Mouse (Mus musculus): ENCODE data around the gene Cd47. TPM values are rescaled to one million over a fixed set of nuclear protein-coding genes. Genes with fewer than 3 reads are reported as not detected.
A peak's percentile ranks its signal among the peaks of the same experiment; 100 is the strongest.

Cd47 gene
- total RNA-seq, 4 experiments from 2014 or later: 82.2 to 91.4 (median 87.5) TPM

DNA sequence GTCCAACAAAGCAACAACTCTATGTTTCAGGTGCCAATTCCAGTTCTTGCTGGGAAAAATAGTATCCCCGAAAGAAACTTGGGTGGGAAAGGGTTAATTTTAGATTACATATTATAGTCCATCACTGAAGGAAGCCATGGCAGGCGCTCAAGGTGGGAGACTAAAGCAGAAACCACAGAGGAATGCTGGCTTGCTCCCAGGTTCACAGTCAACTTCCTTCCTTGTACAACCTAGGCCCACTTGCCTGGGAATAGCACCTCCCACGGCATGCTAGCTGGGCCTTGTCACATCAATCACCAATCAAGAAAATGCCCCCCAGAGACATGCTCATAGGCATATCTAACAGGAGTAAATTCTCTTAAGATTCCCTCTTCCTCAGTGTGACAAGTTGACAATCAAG lies 32.0 kb downstream of the Cd47 start:
- DNase-seq (ENCODE audit: low spot score): no peak

DNA sequence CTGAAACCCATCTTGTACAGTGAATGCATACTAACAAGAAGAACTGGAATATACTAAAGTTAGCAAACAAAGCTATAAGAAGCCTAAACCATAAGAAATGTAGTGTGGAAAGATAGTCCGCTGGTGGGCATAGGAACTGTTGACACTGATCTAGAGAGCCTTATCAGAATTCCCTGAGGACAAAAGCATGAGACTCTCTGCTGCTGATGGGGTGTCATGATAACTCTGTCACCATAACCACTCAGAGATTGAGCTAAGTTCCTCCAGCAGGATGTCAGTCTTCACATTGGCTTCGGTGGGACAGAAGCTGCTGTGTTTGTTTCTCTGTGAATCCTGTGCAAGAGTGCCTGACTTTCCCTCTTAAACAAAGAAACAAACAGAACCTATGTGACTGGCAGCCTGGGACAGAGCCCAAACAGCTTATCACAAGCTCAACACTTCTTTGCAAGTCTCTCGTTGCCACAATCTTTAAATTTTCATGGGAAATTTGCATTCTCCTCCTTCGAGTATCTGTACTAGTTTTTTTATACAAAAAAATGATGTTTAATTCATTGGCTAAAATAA lies 33.9 kb downstream of the Cd47 start:
- DNase-seq (ENCODE audit: low spot score): no peak

DNA sequence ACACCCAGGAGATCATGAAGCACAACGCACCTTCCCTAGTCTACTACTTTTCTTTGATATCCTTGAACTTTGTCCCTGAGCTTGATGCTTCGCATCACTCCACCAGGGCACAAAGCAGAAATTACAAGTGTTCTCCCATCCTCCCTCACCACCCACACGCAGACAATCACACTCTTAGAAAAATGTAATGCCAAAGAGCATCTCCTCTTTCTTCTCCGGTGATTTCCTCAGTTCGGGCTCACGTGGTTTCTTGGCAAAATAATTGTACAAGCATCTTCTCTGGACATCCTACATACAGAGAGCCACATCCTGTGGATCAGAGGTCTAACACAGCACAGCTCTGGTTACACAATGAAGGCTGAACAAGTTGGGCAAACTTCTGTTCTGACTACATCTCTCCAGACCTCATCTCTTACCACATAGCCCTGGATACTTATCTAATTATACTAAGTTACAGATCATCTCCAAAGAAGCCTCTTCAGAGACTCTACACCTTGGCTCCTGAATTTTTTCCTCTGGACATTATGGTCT lies 36.4 kb downstream of the Cd47 start:
- DNase-seq (ENCODE audit: low spot score): no peak

DNA sequence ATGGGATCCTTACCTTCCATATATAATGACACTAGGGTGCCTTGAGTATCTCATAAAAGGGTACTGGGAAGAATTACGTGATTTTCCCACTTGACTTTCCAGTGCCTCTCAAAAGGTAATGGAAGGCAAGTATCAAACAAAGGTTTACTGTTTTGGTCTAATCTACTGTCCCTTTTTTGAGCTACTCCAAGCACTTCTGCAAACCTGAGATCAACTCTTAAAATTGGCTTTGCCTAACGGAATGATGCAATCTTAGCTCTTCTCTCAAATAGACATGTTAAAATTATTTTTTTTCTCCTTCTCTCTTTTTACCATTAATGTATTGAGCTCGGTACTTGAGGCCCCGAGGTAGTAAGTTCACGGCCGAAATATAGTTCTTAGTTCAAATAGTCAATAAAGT lies 38.6 kb downstream of the Cd47 start:
- DNase-seq (ENCODE audit: low spot score): no peak

DNA sequence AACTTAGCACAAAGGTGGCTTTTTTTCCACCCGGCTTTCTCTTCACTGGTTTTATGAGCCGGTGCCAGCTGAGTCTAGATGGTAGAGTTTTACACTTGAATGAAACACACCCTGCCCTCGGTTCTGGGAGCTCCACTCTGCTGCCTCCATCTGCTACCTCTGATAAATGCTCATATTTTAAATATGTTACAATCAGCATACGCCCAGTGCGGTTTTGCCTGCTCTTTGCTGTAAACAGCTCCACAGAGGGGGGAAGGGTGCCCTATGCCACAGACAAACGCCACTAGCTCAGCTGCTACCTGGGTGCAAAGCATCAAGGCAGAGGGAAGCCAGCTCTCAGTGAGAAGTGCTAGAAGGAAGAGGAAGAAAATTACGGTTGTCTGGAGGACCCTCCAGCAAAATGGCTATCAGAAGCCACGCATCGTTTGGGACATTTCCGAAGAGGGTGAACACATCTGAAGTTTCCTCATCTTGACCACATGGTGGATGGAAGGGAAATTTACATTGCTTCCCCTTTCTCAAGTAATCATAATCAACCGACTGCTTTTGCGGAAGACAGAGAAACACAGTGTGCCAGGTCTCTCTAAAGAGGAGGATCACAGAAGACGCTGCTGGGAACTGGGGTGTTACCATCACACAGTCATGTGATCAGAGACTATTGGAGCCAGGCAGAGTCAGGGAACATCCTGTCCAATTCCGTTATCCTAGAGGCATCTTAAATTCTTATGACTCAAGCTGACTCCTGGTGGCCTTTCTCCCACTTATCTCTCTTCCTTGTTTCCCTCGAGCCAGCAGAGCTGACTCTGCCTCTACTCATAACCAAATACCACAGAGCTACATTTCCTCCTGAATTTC lies 39.6 kb downstream of the Cd47 start:
- peak; percentile 62 for DNase-seq (ENCODE audit: low spot score)

DNA sequence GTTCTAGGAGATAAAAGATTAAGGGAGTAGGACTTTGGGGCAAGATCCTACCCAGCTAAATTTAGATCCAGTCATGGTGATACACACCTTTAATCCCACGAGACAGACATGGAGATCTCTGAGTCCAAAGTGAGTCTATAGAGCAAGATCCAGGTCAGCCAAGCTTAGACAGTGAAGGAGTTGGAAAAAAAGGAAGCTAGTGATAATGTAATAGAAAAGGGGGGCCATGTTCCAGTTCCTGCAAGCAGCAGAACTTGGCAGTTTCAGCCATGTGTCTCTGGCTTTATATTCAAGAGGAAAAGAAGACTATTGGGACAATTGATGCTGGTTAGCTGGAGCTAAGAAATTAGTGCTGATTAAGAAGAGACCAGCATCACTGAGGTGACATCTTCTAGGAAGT lies 43.4 kb downstream of the Cd47 start:
- no peak for DNase-seq (ENCODE audit: low spot score)

DNA sequence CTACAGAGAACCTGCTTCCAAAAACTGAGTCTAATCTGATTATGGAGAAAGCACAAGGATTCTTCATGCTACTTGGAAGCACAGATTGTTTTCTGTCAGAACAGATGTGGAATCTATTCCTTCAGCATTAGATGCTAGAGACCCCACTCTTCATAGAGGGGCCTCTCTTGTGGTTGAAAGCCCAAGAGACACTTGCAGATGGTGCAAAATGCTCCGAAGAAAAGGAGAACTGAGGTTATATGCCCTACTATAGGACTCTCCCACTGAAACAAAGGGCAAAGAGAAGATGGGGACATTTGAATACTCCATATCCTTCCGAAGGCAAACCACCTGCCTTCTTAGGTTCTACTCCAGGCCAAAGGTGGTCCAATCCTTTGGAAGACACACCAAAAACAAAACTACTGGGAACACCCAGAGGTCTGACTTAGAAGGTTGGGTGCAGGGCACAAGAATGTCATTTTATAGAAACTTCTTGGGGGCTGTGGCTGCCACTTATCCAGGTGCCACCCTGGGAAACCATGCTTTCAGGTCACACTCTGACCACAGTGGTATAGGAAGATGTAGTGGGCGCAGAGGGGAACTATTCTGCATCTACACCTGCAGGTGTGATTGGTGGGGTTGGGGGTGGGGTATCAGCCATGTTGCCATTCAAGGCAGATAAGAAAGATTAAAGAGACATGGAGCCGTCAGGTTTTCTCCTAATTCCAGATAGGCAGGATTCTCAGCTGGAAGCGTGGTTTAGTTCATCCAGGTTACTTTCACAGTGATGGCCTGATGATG lies 47.1 kb downstream of the Cd47 start:
- no peak for DNase-seq (ENCODE audit: low spot score)

DNA sequence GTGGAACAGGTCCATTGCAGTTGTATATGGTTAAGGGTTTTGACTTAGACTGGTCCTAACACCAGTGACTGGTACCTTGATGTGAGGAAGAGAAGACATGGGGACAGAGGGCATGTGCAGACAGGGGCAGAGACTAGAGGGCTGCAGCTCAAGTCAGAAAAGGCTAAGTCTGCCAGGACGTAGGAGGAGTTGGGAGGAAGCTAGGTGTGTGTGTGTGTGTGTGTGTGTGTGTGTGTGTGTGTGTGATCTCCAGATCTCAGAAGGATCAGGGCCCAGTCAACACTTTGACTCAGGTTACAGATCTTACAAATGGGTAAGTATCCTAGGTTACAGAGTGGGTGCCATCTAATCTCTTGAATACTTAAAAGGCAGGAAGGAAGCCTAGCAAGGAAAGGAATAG lies 48.3 kb downstream of the Cd47 start:
- DNase-seq (ENCODE audit: low spot score): no peak

DNA sequence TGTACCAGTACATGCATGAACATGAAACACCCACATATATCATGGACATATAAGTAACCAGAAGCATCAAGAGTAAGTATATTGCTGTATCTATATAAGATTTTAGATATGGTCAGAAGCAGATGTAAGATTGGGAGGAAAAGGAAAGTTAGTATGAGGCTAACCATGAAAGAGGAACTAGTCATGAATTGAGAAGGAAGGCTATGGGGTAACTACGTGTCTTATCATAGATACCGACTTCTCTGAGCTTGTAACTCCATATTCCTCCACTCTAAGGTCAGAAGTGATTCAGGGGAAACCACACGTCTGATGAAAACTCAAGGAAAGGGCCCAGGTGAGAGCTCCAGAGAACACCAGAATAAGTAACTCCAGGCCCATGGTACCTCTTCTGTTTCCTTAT lies 52.6 kb downstream of the Cd47 start:
- DNase-seq (ENCODE audit: low spot score): no peak

DNA sequence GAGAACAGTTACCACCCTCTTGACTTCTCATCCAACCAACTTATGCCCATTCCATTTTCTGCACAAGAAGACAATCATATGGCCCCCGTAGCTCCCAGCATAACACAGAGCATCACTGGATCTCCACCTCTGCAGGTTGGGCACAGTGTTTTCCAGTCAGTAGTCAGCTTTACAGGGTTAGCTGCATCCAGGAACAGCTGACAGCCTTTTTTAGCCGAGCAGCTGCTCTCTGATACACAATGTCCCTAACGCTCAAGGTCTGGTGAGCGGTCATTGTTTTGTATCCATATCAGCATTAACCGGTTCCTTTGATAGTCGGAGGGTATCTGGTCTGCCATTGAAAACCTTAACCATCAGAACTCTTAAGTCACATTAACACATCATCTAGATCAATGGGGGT lies 53.3 kb downstream of the Cd47 start:
- no peak for DNase-seq (ENCODE audit: low spot score)

DNA sequence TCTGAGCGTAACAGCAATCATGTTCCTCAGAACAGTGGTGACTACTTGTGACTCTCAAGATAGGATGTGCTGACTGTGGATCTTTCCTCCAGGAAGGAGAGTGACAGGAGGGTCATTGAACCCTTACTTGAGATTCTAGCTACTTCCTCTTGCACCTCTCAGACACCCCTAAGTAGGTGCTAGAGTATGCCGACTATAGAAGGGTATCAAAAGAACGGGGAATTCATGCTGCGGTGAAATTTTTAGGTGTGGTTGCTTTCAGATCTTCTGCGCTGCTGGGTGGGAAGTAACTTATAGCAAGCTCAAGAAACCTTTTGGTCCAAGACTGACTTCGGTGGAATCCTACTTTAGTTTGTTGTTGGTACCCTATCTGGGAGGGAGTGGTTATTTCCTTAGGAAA lies 53.9 kb downstream of the Cd47 start:
- no peak for DNase-seq (ENCODE audit: low spot score)

DNA sequence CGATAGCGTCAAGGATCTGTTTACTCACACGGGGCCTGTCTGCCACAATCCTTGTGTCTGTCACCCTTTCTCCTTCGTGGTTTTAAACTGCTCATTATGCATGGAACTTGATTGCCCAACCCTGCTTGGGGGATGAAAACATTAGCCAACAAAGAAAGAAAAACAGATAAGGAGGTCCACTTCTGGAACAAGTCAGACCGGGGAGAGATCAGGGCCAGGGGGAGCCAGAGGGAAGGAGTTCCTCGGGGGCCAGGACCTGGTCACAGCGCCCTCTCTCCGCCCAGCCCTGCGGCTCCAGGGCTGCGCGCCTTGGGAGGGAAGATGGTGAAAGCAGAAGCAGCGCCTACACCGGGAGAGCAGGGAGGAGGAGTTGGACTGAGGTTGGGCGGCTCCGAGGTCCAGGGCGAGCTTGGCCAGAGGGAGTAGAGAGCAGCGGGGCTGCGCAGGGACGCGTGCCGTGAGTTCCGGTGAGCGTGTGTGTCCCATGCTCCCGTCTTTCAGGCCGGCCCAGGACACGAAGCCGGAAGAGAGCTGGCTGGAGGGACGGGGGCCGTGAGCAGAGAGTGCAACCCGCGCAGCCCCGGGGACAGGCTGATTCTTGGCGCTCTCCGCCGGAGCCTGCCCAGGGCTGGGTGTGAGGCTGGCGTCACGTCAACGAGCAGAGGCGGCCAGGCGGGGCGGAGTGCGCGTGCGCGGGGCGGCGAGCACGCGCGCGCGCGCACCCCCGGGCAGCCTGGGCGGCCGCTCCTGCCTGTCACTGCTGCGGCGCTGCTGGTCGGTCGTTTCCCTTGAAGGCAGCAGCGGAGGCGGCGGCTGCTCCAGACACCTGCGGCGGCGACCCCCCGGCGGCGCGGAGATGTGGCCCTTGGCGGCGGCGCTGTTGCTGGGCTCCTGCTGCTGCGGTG lies 54.9 kb downstream of the Cd47 start:
- peak; percentile 91 for DNase-seq (ENCODE audit: low spot score)

DNA sequence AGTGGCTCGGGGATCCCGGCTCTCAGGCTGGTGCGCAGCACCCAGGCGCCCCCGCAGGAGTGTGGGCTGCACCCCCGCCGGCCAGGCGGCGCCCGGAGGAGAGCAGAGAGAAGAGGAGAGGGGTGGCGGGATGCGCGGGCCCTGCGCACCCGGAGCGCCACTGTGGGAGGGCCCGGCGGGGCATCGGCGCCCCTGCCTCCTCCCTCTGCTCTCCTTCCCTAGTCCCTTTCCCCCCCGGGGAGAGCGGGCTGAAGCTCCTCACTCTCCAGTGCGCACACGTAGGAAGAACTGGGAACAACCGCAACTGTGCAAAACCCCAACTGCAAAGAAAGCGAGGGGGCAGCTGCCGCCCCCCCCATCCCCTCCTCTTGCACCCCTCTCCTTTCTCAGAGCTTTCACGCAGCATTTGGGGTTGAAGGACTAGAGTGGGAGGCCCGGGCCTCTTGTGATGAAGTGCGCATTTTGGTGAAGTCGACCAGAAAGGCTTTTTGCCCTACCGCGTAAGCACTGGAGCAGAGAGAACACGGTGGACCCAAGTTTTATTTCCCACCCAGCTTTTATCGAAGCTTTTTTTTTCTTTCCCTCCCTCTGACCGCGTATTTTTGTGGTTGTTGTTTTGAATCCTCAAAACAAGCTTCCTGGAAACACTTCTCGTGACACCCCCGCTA lies 55.6 kb downstream of the Cd47 start:
- DNase-seq (ENCODE audit: low spot score): no peak

DNA sequence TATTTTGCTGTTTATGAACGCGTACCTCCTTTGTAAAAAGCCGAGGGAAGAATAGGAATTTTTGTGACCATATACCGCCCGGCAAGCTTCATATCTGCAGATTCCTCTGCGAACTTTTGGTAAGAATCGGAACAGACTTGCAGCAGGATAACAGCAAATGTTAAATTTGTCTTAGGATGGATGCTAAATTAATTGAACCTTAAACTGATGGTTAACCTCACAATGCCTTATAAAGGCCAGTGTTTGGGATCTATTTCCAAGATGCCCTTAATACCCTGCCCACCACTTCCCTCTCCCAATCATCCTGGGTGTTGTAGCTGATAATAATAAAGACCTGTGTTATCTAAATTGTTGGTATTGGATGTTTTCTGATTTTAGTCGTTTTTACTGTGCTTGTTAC lies 56.3 kb downstream of the Cd47 start:
- no peak for DNase-seq (ENCODE audit: low spot score)

DNA sequence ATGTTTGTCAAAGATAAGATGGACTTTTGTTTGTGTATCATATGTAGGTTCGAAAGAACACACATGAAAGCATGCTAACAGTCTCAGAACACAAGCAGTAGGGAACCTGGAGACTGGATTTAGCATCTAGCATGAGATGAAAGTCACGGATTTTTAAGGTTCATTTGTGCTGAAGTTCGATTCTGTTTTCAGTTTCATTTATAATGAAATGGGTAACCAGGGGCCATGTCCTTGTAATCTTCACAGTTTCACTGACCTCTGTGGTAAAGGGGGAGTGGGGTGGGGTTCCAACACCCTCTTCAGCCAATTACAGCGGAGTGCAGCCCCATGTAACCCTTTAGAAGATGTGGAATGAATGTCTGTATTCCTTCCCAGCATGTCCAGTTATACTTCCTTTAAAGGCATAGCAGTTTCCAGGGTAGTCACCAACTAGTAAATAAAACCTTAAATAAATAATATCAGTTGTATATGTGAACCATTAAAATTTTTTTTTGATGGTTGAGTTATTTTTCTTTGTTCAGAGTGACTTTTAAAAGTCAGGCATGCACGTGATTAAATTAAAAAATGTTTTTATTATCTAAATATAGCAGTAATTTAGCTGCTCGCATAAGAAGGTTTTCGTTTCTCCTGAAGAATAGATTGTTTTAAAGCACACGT lies 57.3 kb downstream of the Cd47 start:
- peak; percentile 31 for DNase-seq (ENCODE audit: low spot score)

DNA sequence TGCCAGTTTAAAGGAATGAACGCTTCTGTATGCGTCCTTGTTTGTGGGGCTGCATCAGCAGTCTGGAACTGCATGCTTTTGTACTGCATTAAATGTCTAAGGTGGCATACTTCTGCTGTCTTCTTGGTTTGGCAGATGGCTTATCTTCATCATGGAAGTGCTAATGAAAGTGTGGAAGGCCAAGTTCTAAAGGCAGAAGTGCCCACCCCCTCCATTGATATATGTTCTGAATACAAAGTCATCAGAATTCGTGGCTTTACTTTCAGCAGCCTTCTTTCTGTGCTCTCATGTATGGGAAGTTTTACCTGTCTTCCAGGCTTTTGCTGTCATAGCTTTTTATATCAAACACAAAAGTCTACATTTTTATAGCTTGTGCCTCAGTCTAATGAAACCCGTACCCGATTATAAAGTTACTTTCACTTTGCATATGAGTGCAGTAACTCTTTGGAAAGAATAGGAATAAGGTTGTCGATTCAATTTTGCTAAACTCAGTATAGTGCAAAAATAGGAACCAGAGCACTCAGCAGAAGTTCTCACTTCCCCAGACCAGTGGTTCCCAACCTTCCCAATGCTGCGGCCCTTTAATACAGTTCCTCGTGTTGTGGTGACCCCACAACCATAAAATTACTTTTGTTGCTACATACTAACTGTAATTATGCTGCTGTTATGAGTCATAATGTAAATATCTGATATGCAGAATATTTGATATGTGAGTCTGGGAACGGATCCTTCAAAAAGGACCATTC lies 58.0 kb downstream of the Cd47 start:
- peak; percentile 23 for DNase-seq (ENCODE audit: low spot score)

DNA sequence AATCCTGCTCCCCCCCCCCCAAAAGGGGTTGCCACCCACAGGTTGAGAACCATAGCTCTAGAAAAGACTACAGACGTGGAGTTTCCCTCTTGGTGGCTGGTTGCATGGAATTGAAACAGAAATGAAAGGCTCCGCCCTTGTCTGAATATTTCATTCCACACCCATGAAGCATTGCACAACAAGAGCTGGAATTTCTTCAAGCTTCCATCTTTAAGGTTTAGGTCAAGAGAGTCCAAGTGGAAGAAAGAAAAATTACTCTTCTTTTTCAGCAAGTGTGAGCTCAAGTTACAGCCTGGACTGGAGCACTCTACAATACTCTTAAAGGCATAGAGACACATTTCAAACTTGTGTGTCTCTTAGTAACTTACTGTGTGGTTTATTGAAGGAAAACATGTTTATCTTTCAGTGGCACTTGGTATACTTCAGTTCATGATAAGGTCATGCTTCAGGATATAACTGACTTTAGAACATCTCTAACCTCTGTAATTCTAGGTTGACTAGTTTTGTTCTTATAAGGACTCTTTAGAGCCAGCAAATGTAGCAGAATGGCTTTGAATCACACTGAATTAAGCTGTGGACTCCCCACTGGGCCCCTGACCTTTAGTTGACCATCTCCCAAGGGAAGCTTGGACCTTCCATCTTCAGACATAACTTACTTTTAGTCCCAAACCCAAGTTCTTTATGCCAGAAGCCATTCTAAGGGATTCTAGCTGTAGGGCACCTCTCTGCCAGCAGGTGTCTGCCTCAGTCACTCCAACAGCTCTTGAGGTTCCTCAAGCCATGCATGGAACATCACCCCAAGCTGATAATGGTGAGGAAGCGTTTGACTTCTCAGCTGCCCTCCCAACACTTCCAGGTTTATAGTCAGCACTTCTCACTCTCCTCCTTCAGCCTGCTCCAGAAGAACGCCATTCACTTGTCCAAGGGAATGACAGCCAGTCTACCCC lies 58.8 kb downstream of the Cd47 start:
- peak; percentile 63 for DNase-seq (ENCODE audit: low spot score)

DNA sequence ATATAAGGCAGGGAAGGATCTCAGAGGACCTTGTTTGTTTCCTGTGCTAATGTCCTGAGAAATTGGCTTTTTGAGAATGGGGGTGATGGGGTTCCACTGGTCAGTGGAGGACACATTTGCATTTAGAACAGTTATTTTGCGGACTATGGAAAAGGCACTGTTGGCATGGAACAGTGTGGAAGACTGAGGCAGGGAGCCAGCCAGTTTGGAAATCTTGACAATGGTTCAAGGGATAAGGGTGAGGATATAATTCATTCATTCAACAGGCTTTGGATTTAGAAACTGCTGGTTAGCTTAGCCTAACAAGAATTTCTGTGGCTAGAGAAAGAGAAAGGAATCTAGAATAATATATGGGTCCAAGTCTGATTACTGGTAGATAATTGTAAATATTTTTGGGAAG lies 61.7 kb downstream of the Cd47 start:
- no peak for DNase-seq (ENCODE audit: low spot score)
